Mouse (Mus musculus) T-cell, adult 2 months (primary cell): ENCODE measurements around the gene Ccdc3.
"Not testable (repeated sequence)": the region's sequence is repeated elsewhere in the genome, so short reads cannot be mapped to it uniquely, and the experiment has no call there.

Source experiments
- DNase-seq: peaks from one replicate; pipeline ENCODE4 v3.0.0; 2022; ENCODE audit warnings: low spot score

Gene Ccdc3

DNA sequence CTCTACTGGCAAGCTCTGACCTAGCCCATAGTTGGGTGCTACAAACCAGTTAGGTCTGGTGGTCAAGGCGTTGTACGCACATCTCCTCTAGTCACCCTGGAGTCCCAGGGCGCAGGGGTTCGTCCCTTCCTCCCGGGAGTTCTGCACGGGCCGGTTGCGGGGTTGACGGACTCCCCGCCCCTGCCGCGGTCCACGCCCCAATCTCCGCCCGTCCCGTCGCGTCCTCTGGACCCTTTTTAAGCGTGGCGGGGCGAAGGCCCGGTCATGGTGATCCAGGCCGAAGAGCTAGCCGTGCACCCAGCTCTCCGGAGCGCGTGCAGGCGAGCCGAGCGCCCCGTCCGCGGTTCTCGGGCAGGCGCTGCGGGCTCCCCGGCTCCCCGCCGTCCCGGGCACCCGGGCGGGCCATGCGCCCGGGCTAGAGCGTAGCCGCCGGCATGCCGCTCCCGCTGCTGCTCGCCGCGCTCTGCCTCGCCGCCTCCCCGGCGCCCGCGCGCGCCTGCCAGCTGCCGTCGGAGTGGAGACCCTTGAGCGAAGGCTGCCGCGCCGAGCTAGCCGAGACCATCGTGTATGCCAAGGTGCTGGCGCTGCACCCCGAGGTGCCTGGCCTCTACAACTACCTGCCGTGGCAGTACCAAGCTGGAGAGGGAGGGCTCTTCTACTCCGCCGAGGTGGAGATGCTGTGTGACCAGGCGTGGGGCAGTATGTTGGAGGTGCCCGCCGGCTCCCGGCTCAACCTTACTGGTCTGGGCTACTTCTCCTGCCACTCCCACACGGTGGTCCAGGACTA, at the start of gene Ccdc3:
TSS of gene Ccdc3 (plus strand) at position 277 of the 787 bp plus-strand sequence.
- DNase-seq = no peak

DNA sequence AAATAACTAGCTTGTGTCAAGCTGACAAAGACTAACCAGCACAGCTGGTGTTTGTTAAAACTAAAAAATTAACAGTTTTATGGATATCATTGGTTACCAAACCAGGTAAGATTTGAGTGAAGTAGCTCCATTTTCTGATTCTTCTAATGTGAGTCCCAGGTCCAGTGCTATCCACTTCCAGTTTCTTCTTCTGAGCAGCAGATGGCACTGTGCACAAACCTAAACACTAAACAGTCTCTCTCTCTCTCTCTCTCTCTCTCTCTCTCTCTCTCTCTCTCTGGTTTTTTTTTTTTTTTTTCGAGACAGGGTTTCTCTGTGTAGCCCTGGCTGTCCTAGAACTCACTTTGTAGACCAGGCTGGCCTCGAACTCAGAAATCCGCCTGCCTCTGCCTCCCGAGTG, 47.2 kb upstream of the Ccdc3 start:
- DNase-seq = not testable (repeated sequence)

DNA sequence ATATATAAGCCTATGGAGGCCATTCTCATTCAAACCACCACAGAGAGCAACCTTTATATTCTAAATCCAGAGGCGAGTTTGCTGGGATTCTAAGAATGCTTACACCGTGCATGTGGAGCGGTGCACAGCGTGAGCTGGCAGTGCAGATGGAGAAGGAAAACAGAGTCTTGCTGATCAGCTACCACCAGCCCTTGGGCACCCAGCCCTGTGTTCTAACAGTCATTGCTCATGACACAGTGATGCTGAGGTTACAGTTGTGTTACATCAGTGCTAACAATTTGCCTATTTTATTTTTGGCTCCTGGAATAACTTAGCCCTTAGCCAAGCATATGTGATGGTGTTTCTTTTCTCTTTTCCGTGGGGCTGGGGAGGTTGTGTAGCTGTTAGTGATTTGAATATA, 42.7 kb upstream of the Ccdc3 start:
- DNase-seq = no peak

DNA sequence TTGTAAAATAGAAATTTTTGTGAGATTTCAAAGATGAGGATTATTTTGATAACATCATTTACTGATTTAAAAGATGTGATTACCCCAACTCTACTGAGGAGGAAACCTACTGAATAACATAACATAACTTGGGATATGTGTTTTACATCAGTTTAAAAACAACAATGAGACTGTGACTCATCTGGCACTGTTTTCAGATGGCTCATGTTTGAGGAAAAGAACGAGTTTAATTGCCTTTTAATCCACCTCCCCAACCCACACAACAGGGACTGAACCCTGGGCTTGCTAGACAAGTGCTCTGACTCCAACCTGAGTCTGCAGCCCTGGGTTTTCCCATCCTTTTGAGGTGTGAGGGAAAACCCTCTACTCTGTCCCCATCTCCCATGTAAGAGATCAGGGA, 42.3 kb upstream of the Ccdc3 start:
- DNase-seq = no peak

DNA sequence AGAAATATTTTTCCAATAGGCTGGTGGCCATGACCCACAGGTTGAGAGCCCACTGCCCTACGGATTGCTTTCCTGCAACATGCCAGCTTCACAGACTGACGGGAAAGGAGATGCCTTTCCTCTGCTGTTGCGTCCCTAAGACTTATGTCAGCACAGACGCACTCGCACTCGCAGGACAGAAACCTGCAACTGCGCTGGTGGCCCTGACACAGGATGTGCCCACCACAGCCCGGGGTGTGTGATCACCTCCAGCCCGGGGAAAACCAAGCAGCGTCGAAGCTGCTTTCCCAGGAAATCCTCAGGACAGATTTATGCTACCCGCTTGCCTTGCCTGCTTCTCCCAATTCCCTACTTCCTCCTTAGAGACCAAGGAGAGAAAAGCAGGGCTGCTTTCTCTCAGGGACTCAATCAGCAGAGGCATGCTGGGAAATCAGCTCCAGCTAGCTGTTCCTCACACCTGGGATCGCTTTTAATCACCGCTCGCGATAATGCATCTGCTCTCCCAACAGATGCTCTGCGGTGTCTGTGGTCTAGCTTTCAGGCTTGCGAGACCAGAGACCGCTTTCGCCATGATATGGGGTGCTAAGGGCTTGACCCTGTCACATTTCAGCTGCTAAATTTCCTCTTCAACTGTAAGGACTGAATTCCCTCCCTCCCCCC, 39.7 kb upstream of the Ccdc3 start:
- DNase-seq = no peak

DNA sequence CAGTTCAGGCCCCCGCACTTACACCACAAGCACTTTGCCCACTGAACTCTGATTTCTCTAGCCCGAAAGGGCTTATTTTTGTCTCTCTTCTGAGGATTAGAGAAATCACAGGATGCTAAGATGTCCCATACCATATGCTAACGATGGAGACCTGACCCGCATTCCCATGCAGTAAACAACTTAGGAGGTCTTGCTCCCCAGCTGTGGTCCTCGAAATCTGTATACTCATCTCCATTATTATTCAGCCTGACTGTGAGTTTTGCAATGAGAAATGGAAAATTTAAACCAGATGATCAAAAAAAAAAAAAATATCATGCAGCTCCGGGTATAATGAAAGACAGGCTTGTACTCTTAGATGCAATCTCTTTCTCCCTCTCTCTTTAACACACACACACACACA, 38.4 kb upstream of the Ccdc3 start:
- no peak for DNase-seq

DNA sequence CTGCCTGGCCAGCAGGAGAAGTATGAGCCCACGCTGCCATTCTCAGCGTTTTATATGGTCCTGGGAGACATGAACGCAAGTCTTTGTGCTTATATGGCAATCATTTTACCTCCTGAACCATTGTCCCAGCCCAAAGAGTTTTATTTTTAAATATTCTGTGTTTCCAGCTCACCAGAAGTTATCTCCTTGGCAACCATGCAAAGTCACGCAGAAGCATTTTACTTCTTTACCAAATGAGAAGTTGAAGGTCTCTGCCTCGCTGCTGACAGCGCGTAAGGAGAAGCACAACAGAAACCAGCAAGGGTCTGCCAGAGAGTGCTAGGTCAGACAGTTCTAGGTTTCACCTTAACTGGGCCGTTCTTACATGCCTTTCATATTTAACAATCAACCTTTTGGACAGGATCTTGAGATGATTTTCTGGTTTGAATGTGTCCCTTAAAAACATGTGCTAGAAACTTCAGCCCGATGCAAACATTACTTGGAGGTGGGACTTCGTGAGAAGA, 35.8 kb upstream of the Ccdc3 start:
- no peak for DNase-seq

DNA sequence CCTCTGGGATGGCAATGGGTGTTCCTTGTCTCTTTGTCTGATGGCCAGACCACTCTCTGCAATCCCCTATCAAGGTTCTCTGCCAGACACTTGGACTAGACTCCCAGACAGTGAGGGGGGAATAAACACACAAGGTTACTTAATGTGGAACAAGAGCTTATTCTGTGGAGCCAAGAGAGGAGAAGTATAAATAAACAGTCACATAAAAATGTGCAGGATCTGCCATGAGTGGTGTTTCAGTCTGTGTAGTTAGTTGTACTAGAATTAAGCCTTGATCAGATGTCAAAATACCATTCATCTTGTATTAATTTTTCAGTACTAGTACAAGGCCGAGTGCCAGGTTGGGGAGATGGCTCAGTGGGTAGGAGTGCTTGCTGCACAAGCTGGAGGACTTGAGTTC, 34.7 kb upstream of the Ccdc3 start:
- DNase-seq = no peak

DNA sequence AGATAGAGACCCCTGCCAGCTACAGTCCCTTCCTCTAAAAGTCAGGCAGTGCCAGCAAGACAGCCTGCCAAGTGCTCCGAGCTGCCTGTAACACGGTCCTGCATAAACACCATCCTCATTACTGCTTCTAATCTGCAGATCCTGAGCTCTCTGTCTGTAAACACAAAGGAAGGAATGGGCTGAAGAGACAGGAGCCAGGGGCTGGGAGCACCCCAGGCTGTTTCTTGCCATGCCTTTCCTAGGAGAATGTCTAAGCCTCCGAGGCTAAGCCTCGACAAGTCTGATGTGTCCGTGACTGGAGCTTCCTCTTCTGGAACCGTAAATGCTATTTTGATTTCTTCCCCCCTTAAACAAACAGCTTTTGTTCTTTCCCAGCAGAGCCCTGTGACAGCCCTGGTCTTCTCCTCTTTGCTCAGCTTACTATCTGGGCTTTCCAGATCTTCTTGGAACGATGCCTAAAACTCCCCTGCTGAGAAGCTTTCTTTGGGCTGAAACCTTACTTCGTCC, 24.7 kb upstream of the Ccdc3 start:
- DNase-seq = no peak

DNA sequence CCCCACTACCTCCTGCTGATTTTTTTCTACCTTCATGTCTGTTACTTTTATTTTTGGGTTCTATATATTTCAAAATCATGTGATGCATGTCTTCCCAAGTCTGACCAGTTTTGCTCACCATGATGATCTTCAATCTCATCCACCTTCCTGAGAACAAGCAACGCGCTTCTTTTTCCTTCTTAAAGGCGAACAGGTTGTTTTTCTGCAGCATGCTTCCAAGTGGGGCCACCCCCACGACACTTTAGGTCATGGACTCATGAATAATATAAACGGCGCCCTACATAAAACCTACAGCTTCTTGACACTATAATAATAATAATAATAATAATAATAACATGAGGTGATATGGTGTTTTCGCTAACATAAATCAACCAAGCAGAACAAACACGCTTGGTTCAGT, 23.2 kb upstream of the Ccdc3 start:
- DNase-seq = no peak

DNA sequence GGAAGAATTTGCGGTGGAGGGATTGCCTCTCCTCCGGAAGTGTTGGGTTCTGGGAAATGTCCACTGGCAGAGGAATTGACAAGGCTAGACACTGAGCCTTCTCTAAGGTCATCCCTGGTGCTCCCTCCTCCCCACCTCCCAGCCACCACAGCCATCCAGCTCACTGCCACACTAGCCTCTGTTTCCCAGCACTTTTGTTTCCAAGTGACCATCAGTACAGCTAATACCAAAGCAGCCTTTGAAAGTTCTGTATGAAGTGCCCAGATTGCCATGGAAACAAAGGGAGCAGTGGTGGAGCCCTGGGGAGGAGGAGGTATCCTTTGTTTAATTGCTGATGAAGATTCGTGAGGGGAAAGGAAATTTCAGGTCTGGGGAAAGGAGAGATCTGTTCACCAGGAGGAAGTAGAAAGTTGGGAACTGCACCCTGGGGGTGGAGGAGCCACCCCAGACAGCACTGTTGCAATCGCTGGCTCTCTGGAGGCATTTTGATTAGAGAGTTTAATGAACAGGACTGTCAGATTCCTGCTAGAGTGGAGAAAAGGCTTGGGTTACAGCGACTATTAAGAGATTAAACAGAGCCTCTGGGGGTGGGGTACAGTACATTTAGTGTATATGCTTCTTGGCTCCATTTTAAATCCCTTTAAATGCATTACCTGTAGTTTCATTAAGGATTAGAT, 20.6 kb upstream of the Ccdc3 start:
- no peak for DNase-seq

DNA sequence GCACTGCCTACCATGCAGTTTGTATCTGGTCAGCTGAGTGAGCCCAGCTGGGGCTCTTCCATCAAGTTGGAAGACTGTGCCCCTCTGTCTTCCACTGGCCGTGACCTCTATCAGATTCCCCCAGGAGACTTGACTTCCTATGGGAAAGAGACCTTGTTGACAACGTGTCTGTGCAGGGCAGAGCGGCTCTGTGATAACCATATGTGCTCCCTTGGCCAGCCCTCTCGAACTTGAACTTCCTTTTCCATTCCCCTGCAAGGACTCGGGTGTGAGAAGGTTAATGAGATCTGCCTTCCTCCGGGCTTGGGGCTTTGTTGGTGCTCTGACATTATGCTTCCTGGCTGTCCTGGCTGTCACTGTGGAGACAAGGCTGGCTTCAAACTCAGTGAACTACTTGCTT, 12.1 kb upstream of the Ccdc3 start:
- DNase-seq = no peak

DNA sequence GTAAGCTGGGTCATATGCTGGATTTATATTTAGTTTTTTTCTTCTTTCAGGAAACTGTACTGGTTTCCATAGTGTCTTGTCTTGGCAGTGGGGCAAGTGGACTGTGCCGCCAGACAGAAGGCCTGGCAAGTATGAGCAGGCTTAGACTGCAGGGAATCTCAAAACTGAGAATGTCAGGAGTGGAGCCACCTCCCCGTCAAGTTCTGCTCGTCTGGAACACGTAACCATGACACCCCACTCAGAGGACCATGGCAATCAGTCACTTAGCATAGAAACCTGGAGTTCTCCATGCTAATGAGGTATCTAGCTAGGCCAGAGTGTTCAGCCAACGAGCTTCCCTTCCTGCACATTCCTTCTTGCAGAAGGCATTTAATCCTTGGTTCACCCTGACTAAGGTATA, 10.2 kb upstream of the Ccdc3 start:
- DNase-seq = no peak

DNA sequence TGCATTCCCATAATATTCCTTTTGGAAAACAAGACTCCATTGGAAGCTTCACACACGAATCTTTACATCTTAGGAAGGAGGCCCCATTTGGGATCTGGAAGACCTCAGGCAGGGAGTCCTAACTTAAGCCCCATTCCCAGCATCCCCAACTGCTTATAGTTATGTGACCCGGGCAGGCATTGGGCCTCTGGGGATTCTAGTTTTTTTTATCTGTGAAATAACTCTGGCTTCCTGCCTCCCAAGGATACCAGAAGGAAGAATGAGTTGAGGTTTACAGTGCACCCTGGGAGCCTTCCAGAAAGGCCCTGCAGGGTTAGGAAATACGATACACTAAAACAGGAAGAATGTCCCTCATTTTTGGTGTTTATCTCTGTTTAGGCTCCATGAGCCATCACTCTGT, 8.5 kb upstream of the Ccdc3 start:
- no peak for DNase-seq

DNA sequence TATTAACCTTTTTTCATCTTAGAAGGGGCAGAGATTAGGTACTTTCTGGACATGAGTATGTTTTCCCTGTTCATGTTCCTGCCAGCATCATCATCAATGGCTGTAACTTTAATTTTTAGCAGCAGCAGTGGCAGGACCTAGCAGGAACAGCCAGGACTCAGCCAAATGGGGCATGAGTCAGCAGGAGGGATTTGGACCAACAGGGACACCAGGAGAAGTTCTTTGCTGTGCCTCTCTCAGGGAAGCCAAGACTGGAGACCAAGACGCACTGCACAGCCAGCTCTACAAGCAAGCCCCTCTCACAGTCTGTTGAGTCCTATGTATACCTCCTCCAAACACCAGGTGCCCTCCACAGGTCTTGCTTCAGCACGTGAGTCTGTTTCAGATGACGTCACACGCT, 5.5 kb upstream of the Ccdc3 start:
- DNase-seq = no peak

DNA sequence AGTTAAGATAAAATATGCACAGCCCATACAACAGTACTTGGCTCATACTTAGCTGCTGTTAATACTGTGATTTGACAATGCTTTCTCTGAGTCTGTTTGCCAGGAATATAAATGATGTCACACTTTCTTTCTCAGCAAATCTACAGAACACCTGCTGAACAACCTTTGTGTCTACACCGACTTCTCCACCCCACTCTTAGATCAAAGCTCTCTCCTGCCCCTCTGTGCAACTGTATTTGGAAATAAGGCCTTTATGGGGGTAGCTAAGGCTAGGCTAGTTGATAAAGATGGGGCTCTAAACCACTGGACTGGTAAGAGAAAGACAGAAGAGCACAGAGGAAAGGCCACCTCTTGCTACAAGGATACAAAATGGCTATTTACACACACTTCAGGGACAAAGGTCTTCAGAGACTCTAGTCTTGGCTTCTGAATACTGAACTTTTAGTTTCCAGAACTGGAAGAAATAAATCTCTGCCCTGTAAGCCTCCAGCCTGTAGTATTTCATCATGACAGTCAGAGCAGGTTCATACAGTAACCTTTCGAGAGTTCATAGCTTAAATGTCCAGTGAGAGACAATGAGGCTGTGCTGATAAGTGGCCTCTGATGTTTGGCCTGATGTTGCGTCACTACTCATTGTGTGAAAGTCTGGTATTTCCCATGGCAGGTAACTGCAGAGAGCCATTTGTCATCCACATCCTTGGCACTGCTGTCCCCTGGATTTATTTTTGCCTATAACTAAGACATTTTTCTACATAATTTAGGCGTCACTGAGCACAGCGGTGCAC, 2.4 kb upstream of the Ccdc3 start:
- no peak for DNase-seq

DNA sequence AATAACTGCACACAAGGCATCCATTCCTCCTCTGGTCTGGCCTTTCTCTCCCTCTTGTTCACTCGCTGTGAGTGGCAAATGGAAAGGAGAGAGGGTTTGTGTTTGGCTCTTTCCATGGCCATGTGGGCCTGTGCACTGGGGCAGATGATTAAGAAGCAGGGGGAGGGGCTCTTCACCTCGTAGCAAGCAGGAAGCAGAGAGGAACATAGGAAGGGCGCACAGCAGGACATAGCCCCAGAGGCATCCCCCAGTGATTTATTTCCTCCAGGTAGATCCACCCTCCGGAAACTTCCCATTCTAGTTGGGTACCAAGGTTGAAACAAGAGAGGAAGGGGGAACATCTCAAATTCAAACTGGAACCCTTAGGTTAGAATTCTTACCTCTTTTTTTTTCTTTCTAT, 2.4 kb downstream of the Ccdc3 start:
- DNase-seq = no peak

DNA sequence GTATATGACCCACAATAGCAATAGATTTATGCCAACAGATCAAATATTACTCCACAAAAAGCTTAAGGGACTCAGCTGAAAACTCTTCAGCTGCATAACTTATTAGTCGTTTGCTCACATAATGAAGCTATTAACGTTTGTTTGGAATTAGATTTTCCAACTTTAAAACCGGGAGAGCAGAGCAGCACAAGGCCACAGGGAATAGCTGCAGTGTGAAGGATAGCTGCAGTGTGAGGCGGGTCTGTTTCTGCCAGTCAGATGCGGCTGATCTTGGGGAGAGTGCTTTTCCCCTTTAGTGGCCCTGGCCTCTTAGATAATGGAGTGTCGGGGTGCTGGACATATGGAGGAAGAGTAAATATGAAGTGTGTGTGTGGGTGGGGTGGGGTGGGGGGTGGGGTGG, 6.9 kb downstream of the Ccdc3 start:
- no peak for DNase-seq

DNA sequence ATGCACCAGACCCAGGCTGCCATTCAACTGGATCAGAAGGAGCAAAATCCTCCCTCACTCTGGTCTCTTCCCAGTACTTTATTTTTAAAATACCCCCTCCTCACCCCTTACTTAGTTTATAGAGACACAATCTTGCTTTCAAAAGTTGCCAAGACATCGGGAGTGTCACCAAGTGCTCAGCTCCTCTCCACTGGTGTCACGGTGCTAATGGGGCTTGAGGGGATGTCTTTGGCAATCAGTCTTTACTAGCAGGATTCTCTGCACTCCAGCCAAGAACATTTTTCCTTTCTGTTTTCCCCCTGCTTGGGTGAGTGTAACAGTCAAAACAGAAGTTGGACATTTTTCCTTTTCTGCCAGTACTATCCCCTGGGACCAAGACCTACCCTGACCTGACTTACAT, 10.3 kb downstream of the Ccdc3 start:
- DNase-seq = no peak

DNA sequence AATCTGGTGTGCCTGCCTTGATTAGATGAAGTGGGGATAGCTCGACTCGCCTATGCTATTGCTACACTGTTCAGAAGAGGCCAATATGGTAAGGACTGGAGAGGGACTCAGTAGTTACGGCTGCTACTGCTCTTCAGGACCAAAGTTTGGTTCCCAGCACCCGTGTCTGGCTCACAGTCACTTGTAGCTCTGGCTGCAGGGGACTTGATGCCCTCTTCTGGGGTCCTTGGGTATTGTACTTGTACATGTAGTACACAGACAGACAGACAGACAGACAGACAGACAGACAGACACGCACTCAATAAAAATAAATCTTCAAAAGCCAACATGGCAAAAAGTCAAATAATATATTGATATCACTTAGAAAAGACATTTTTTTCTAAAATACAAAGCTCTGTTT, 17.1 kb downstream of the Ccdc3 start:
- no peak for DNase-seq

DNA sequence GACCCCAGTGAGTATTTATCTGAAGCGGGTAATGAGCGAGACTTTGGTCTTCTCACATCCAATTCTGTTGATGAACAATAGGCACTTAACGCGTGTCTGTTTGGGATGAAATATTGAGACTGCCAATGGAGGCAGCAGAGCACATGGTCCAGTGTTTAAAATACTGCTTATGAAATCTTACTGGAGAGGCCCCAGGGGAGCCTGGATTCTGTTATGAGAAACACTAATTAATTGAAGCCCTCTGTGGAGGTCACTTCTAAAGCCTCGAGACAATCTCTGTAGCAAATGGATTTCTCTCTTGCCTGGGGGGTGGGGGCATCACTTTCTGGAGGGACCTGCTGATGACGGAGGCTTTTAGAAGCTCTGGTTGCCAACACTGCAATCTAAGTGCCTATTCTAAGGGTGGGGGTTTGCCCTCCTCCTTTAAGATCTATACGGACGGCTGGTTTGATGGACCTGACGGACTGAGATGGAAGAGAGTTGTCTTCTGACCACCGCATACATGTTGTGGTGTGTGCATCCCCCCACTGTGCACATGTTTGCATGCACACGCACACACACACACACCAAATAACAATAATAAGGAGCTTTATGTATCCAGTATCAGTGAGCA, 22.8 kb downstream of the Ccdc3 start:
- no peak for DNase-seq
